Mouse (Mus musculus) Patski (cell line): ENCODE data around the gene 4930558K02Rik. TPM values are rescaled to one million over a fixed set of nuclear protein-coding genes. Genes with fewer than 3 reads are reported as not detected.
A peak's percentile ranks its signal among the peaks of the same experiment; 100 is the strongest.

ENCODE experiments used
- ATAC-seq: fragments of 100-300 bp; one replicate; pipeline ENCODE4 v1.8.0; 2021
- CTCF ChIA-PET: fragments of 350-600 bp; sonication (Branson Sonifier 250); formaldehyde crosslinking; loops from one replicate; lab custom pipeline; 2022; ENCODE audit warnings: inconsistent platforms; lab: Charles Lee
- POLR2A ChIA-PET: fragments of 350-600 bp; sonication (Branson Sonifier 250); formaldehyde crosslinking; loops from one replicate; lab custom pipeline; 2022; ENCODE audit warnings: antibody characterized with exemption, inconsistent platforms; lab: Charles Lee
- DNase-seq: peaks from one replicate; pipeline ENCODE4 v3.0.0-alpha.2; 2011; ENCODE audit warnings: low read depth, low spot score
- H3K27me3 ChIP-seq: fragments of 371-371 bp; one replicate; pipeline ENCODE4 v1.5.1; 2021
- CTCF ChIP-seq: fragments of 100-300 bp; IDR thresholded peaks from one replicate; pipeline ENCODE4 v1.5.1; 2021
- in situ Hi-C: fragments of 300-500 bp; cut with MboI; formaldehyde crosslinking; loops from 3 replicates; pipeline ENCODE4 v1.11.1; 2018; ENCODE audit warnings: low pct_unique_long_range_greater_than_20kb, mixed read lengths
- polyA plus RNA-seq: library from polyadenylated mRNA; unstranded; gene quantifications from one replicate; pipeline ENCODE4 v1.2.3, GENCODE M21; 2021

4930558K02Rik gene
- polyA plus RNA-seq, 1 experiment from 2014 or later = not detected

DNA sequence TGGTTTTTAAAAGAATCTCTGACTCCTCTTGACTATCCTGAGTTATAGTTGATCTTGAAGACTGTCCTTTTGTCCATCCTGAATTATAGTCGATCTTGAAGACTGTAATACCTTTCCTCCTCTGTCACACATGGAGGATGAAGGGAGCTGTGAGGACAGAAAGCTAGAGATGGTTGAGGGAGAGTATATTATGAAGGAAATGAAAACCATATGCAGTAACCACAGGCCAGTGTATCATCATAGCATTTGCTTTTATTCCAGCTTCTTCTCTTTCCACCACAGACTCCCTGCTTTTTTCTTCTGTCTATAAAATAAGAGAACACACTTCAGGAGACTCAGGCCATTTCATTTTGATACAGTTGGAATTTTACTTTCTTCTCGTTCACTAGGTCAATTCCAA is 610 bp upstream of the 4930558K02Rik start:
- CTCF ChIA-PET = interaction anchor here (0.6 to 1.3 kb wide), 4 partner anchors 11 to 353 kb away, joined by 3 read pairs; partner anchors contain the start of gene Pigc
- POLR2A ChIA-PET = interaction anchor here (0.6 to 0.7 kb wide), 2 partner anchors 15 to 166 kb away, joined by 3 read pairs; no protein-coding TSS in a partner anchor
- in situ Hi-C loops = loop anchor here (25.0 kb wide), 1 partner anchor 557 kb away; the partner anchor contains the start of gene Mettl13

DNA sequence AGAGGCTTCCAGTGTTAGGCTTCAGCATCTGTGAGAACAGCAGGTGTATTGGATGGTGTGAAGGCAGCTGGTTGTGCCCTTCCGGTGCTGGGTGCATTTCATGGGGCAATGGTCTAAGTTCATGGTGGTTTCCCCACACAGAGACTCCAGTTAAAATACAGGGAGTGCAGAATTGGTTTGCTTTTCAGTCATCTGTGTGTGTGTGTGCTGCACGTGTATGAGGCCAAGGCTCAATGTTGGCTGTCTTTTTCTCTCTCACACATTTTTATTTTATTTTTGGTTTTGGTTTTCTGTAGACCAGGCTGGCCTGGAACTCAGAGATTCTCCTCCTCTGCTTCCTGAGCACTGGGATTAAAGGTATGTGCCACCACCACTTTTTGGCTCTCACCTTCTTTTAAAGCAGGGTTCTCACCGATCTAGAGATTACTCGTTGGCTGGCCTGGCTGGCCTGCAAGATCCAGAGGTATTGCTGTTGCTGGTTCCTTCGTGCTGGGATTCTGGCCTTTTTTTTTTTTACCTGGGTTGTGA is 1.2 kb downstream of the 4930558K02Rik start:
- in situ Hi-C loops = loop anchor here (25.0 kb wide), 1 partner anchor 559 kb away; the partner anchor contains the start of gene Mettl13
- TF ChIP-seq CTCF = no peak
- ChIA-PET CTCF (interaction anchor here (0.7 to 2.5 kb wide), 2 partner anchors 10 to 339 kb away, joined by 3 to 7 read pairs; no protein-coding TSS in a partner anchor), POLR2A (no interaction called here)
- H3K27me3 ChIP-seq = no peaks in the 10 kb centered on the region
- ATAC-seq (no peak), DNase-seq (no peak)

More for the DNA sequence above, 610 bp upstream of the 4930558K02Rik start:
- no peaks in the 10 kb centered on the region for H3K27me3 ChIP-seq
- ATAC-seq = no peak
- no peak for TF ChIP-seq CTCF
- no peak for DNase-seq

DNA sequence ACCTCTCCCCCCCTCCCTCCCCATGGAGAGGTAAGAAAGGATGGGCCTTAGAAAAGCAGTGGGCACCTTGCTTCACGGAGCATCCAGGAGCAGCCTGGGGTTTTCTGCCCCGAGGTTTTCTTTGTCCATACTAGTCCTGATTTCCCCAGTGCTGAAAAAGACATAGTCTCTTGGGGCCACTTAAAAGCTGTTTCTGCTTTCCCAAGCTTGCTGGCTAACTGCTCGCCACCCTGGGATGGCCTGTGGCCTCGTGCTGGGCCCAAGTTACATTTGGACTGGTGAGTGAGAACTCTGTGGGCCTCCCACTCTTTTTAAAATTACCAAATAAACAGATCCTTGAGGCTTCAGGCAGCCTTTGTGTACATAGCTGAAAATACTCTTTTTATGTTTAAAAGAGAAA is 2.1 kb downstream of the 4930558K02Rik start:
- POLR2A ChIA-PET = no interaction called here
- H3K27me3 ChIP-seq = no peaks in the 10 kb centered on the region
- in situ Hi-C loops = loop anchor here (25.0 kb wide), 1 partner anchor 560 kb away; the partner anchor contains the start of gene Mettl13
- CTCF ChIA-PET = interaction anchor here (0.7 to 2.5 kb wide), 5 partner anchors 8 to 340 kb away, joined by 3 to 10 read pairs (median 7); no protein-coding TSS in a partner anchor
- no peak for TF ChIP-seq CTCF
- ATAC-seq = no peak
- no peak for DNase-seq

DNA sequence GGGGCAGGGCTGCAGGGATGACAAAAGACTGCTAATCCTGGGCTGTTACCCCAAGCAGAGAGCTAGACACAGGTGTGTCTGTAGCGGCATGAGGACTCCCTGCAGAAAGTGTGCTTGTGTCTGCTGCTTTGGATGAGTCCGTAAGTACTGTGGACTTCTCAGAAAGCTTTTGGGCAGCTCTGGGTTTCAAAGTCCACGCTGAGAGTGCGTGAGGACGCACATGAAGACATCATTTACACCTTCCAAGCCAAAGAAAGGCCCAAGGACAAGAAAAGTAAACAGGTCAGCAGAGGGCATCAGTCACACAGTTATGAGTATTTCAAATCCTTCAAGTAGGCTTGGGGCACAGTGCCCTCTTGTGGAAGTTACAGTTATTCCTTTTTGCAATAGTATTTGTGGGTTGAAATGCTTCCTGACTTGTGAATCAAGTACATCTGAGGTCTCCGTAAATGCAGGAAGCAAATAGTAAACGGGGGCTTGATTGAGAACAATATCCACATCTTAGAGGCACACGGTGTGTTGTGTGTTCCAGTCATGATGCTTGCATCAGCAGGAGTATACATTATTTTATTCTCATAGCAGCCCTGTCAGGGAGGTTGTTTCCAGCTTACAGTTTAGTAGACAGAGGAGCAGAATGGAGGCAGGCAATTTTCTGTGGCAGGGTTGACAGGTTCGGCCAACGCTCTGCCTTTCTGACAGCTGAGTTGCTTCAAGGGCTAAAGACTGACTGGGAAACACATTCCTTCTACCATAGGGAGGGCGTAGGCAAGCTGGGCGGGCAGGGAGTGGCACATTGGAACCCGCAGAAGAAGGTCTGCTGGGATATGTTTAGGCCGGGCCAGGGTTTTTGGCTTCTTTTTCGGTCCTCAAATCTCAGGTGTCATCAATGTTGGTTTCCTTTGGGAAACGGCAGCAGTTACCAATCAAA is 2.9 kb downstream of the 4930558K02Rik start:
- ATAC-seq = peak; percentile 87

DNA sequence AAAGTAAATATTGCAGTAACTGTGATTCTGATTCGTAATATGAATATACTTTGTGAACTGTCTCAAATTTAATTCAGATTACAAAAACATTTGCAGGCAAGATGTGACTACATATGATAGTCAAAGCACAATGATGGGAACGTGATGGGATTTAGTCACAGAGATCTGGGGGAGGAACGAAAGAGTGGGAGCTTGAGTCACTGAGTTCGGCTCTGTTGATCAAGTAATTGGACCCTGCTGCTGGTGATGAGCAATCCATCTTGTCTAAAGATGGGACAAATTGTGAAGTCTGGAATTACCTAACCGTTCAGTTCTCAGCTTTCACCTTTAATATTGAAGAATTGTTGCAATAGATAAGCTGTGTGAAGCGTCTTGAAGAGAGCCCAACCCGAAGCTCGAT is 7.2 kb downstream of the 4930558K02Rik start:
- no peak for ATAC-seq
- no peak for TF ChIP-seq CTCF
- in situ Hi-C loops = loop anchor here (25.0 kb wide), 1 partner anchor 690 kb away; the partner anchor contains the start of gene Myocos
- no peak for DNase-seq
- POLR2A ChIA-PET = no interaction called here
- no peaks in the 10 kb centered on the region for H3K27me3 ChIP-seq
- CTCF ChIA-PET = no interaction called here

More for the DNA sequence above, 2.9 kb downstream of the 4930558K02Rik start:
- ChIA-PET POLR2A (no interaction called here), CTCF (interaction anchor here (1.0 to 2.5 kb wide), 7 partner anchors 8 to 360 kb away, joined by 3 to 10 read pairs (median 6); no protein-coding TSS in a partner anchor)
- H3K27me3 ChIP-seq = no peaks in the 10 kb centered on the region
- in situ Hi-C loops = loop anchor here (25.0 kb wide), 1 partner anchor 561 kb away; the partner anchor contains the start of gene Mettl13
- peak; percentile 63 for DNase-seq
- TF ChIP-seq CTCF = peak; percentile 90

DNA sequence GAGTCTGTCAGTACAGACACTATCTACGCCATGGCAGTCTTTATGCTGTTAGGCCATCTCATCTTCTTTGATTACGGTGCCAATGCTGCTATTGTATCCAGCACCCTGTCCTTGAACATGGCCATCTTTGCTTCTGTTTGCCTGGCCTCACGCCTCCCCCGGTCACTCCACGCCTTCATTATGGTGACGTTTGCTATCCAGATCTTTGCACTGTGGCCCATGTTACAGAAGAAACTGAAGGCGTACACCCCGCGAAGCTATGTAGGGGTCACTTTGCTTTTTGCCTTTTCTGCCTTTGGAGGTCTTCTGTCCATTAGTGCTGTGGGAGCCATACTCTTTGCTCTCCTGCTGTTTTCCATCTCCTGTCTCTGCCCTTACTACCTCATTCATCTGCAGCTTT is 8.6 kb downstream of the 4930558K02Rik start:
- no peaks in the 10 kb centered on the region for H3K27me3 ChIP-seq
- in situ Hi-C loops = loop anchor here (25.0 kb wide), 1 partner anchor 691 kb away; the partner anchor contains the start of gene Myocos
- no peak for ATAC-seq
- no peak for TF ChIP-seq CTCF
- POLR2A ChIA-PET = interaction anchor here (0.6 kb wide), 1 partner anchor 1937 kb away, joined by 3 read pairs; no protein-coding TSS in a partner anchor
- no peak for DNase-seq
- CTCF ChIA-PET = no interaction called here

DNA sequence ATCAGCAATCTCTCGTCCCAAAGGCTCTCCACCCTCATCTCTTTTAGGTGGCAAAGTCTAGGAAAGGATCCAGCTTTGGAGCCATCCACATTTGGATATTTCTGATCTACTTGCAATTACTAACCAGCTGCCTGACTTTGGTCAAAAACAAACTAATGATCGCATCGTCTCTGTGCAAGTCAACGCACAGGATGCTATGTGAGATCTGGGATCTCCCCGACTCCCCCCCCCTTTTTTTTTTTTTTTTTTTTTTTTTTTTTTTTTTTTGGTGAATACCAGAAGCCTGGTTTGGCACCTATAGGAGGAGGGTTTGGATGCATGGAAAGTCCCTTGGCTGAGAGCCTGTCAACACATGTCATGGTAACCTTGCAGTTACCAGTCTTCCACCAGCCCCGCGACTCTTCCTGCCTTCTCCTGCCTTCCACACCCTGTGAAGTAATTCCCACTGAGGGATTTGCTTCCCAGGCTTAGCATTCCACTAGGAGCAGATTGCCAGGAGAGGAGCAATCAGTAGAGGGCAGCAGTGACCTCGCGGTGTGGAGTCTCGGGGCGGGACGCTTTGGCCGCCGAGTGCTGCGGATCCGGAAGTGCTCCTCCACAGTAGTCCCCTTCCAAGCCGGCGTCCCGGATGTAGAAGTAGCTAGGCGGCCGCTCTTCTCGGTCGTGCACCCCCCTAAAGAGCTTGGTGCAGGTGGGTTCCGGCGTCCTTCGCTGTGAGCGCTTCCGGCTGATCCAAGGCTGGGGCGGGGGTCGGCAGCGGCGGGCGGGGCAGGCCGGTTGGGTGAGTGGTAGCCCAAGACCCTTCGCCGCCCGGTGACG is 10.6 kb downstream of the 4930558K02Rik start, which contains the start of gene Pigc:
Gene Pigc, plus strand, starts transcription at position 598 of the 819 bp plus-strand sequence.
- CTCF ChIA-PET = interaction anchor here (0.7 to 1.4 kb wide), 6 partner anchors 9 to 94 kb away, joined by 3 to 4 read pairs (median 3); partner anchors contain the start of genes 4930558K02Rik and Suco
- ATAC-seq (peak; percentile 97), DNase-seq (peak; percentile 64)
- POLR2A ChIA-PET = interaction anchor here (1.0 kb wide), 1 partner anchor 342 kb away, joined by 3 read pairs; no protein-coding TSS in a partner anchor
- in situ Hi-C loops = loop anchor here (25.0 kb wide), 1 partner anchor 694 kb away; the partner anchor contains the start of gene Myocos
- no peaks in the 10 kb centered on the region for H3K27me3 ChIP-seq
- peak; percentile 96 for TF ChIP-seq CTCF

DNA sequence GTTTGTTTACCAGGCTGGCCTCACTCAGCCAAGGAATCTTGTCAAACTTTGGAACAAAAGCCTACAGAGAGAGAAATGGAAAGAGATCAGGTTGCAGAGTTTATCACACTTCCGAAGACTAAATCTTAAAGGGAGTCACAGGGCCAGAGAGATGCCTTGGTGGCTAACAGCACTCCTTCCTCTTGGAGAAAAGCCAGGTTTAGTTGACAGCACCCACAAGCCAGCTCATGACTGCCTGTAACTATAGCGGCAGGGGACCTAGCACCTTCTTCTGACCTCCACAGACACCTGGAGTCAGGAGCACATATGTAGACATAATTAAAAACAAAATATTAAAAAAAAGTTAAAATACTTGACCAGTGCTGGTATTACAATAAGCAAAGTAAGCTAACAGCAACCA is 11.5 kb downstream of the 4930558K02Rik start:
- no peak for DNase-seq
- no peak for TF ChIP-seq CTCF
- CTCF ChIA-PET = interaction anchor here (1.0 to 1.4 kb wide), 4 partner anchors 8 to 94 kb away, joined by 3 to 4 read pairs (median 3); partner anchors contain the start of gene Suco
- no peak for ATAC-seq
- in situ Hi-C loops = loop anchor here (25.0 kb wide), 1 partner anchor 694 kb away; the partner anchor contains the start of gene Myocos
- POLR2A ChIA-PET = interaction anchor here (0.6 kb wide), 1 partner anchor 359 kb away, joined by 3 read pairs; no protein-coding TSS in a partner anchor
- H3K27me3 ChIP-seq = no peaks in the 10 kb centered on the region
